Mouse (Mus musculus) cerebellum, adult 2 months (tissue): Measurements from ENCODE around the gene Rbfox1.

ENCODE experiments used
- CTCF ChIP-seq: fragments of 200-500 bp; IDR thresholded peaks from 2 replicates; pipeline ENCODE4 v1.5.1; 2011; ENCODE audit warnings: low read depth, mild to moderate bottlenecking, control low read depth, low read length, moderate library complexity, borderline replicate concordance; ENCODE audit not compliant: insufficient read depth
- POLR2A ChIP-seq: fragments of 200-500 bp; IDR thresholded peaks from 2 replicates; pipeline ENCODE4 v1.6.1; 2011; ENCODE audit warnings: low read length, control low read depth, borderline replicate concordance; ENCODE audit not compliant: insufficient read depth

- TF ChIP-seq POLR2A (no peak), CTCF (no peak)
Observed at GRCm38 (mm10) chr16:6365793-6366192, 480.6 kb downstream of the Rbfox1 start.
